Mouse (Mus musculus) lung, postnatal 25 days (tissue): ENCODE data around the gene Kiss1r.
A peak's percentile ranks its signal among the peaks of the same experiment; 100 is the strongest.
"Not testable (repeated sequence)": the region's sequence is repeated elsewhere in the genome, so short reads cannot be mapped to it uniquely, and the experiment has no call there.

ENCODE experiments used
- DNase-seq: peaks from one replicate; pipeline ENCODE4 v3.0.0; 2022; ENCODE audit warnings: low spot score

Kiss1r gene

GRCm38 (mm10) chr10:79940749-79941148 is 24.0 kb downstream of the Kiss1r start:
- peak; percentile 70 for DNase-seq

GRCm38 (mm10) chr10:79942988-79943387 is 26.2 kb downstream of the Kiss1r start:
- no peak for DNase-seq

- no peak for DNase-seq
Measured at GRCm38 (mm10) chr10:79943471-79943901, 26.7 kb downstream of the Kiss1r start.

- DNase-seq, result peak; percentile 47
Measured at GRCm38 (mm10) chr10:79945507-79946234, 28.9 kb downstream of the Kiss1r start.

- DNase-seq, result no peak
Measured at GRCm38 (mm10) chr10:79946752-79947322, 30.1 kb downstream of the Kiss1r start.

GRCm38 (mm10) chr10:79947502-79947901 is 30.7 kb downstream of the Kiss1r start:
- no peak for DNase-seq

GRCm38 (mm10) chr10:79949873-79950272 is 33.1 kb downstream of the Kiss1r start:
- DNase-seq, result no peak

- no peak for DNase-seq
Measured at GRCm38 (mm10) chr10:79950661-79951060, 33.9 kb downstream of the Kiss1r start.

GRCm38 (mm10) chr10:79953946-79954345 is 37.2 kb downstream of the Kiss1r start:
- peak; percentile 43 for DNase-seq

GRCm38 (mm10) chr10:79955691-79956090 is 38.9 kb downstream of the Kiss1r start:
- DNase-seq, result no peak

GRCm38 (mm10) chr10:79956643-79957154 is 39.9 kb downstream of the Kiss1r start:
- no peak for DNase-seq

- peak; percentile 88 for DNase-seq
Measured at GRCm38 (mm10) chr10:79958140-79958816, 41.5 kb downstream of the Kiss1r start.

- not testable (repeated sequence) for DNase-seq
Measured at GRCm38 (mm10) chr10:79959412-79959811, 42.6 kb downstream of the Kiss1r start.

GRCm38 (mm10) chr10:79959847-79960601 is 43.3 kb downstream of the Kiss1r start, which contains the start of gene Wdr18:
Wdr18 (plus strand) TSS chr10:79960152.
- peak; percentile 100 for DNase-seq

GRCm38 (mm10) chr10:79960671-79961294 is 44.0 kb downstream of the Kiss1r start:
- DNase-seq, result no peak

- DNase-seq, result no peak
Measured at GRCm38 (mm10) chr10:79964727-79965126, 48.0 kb downstream of the Kiss1r start.

- no peak for DNase-seq
Measured at GRCm38 (mm10) chr10:79965325-79965724, 48.6 kb downstream of the Kiss1r start.

- DNase-seq, result no peak
Measured at GRCm38 (mm10) chr10:79966886-79967400, 50.2 kb downstream of the Kiss1r start.

- no peak for DNase-seq
Measured at GRCm38 (mm10) chr10:79968181-79968580, 51.4 kb downstream of the Kiss1r start.

GRCm38 (mm10) chr10:79969124-79969568 is 52.4 kb downstream of the Kiss1r start:
- DNase-seq, result no peak
